Mouse (Mus musculus): ENCODE data around the gene Slc17a2.

DNA sequence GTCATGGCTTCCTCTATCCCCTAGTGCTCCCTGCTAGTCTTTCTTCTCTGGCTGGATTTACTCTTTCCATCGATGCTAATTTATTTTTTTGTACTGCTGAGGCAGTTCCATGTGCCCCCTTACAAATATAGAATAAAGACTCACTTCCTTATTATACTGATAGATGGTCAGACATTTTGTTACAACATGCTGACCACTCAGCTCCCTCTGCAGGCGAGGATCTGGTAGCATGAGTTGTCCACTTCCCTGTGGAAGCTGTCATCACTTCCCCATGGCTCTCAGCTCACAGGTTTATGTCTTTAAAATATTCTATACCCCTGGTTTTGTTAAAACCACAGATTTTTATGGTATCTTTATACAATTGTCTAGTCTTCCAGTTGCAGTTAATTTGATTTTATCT, 9.4 kb downstream of the Slc17a2 start:
- TF ChIP-seq USF1 (IDR thresholded peaks at IDR 0.05; ENCODE audit: low read depth, low read length) (no peak), MEF2A (IDR thresholded peaks at IDR 0.05; ENCODE audit: borderline replicate concordance, low read depth, low read length) (no peak), POLR2A (IDR thresholded peaks at IDR 0.05; ENCODE audit: low read depth, low read length) (no peak), SIN3A (IDR thresholded peaks at IDR 0.05; ENCODE audit: low read length) (no peak), E2F4 (IDR thresholded peaks at IDR 0.05; ENCODE audit: insufficient replicate concordance, low read depth, low read length) (no peak), NRF1 (IDR thresholded peaks at IDR 0.05; ENCODE audit: low read depth, low read length) (no peak), EP300 (IDR thresholded peaks at IDR 0.05; ENCODE audit: low read length) (no peak), RAD21 (IDR thresholded peaks at IDR 0.05; ENCODE audit: low read depth, low read length) (peak; percentile 17; the same call in 1 of the 2 replicates), CTCF (conservative IDR thresholded peaks at IDR 0.05 in 1 of 2, IDR thresholded peaks at IDR 0.05 in 1 of 2; ENCODE audit: low read depth in 2 of 2, low read length in 2 of 2) (peak in 1 of 2 experiments; percentile 48; a peak in 2 of 4 replicates), HCFC1 (IDR thresholded peaks at IDR 0.05; ENCODE audit: low read depth, low read length) (no peak), SMC3 (IDR thresholded peaks at IDR 0.05; ENCODE audit: low read depth, low read length) (peak; percentile 23; the same call in 1 of the 2 replicates), MXI1 (IDR thresholded peaks at IDR 0.05; ENCODE audit: low read depth, low read length) (no peak), BHLHE40 (IDR thresholded peaks at IDR 0.05; ENCODE audit: low read depth, low read length) (no peak), MAX (IDR thresholded peaks at IDR 0.05; ENCODE audit: low read length) (no peak)
